Mouse (Mus musculus) adrenal gland, postnatal 4 days (tissue): ENCODE results near the gene Ahcyl1. TPM values are rescaled to one million over a fixed set of nuclear protein-coding genes. Genes with fewer than 3 reads are reported as not detected.

ENCODE experiments used
- DNase-seq, 2 experiments: peaks; one replicate each; pipeline ENCODE4 v3.0.0; 2021 to 2022; ENCODE audit warnings: low spot score in 2 of 2, mixed read lengths in 2 of 2
- total RNA-seq, 2 experiments: library from RNA; stranded (reverse); gene quantifications; 2 replicates each; pipeline ENCODE4 v1.2.3; 2021

The Ahcyl1 gene
- total RNA-seq, 2 experiments from 2014 or later = 171 to 173 TPM

- no peak for DNase-seq
Measured at GRCm38 (mm10) chr3:107706164-107706563, 9.8 kb upstream of the Ahcyl1 start.

GRCm38 (mm10) chr3:107704371-107704705 lies 8.0 kb upstream of the Ahcyl1 start:
- DNase-seq = no peak

- no peak for DNase-seq
Measured at GRCm38 (mm10) chr3:107703675-107704370, 7.5 kb upstream of the Ahcyl1 start.

GRCm38 (mm10) chr3:107701767-107702394 lies 5.5 kb upstream of the Ahcyl1 start:
- no peak for DNase-seq

- DNase-seq = no peak
Measured at GRCm38 (mm10) chr3:107700625-107701024, 4.3 kb upstream of the Ahcyl1 start.

- DNase-seq = no peak
Measured at GRCm38 (mm10) chr3:107696910-107697309, 550 bp upstream of the Ahcyl1 start.

GRCm38 (mm10) chr3:107695219-107695947 lies 977 bp downstream of the Ahcyl1 start:
- DNase-seq = no peak

GRCm38 (mm10) chr3:107694256-107694900 lies 2.0 kb downstream of the Ahcyl1 start:
- no peak for DNase-seq

- DNase-seq = no peak
Measured at GRCm38 (mm10) chr3:107690366-107690765, 6.0 kb downstream of the Ahcyl1 start.

GRCm38 (mm10) chr3:107689245-107689644 lies 7.1 kb downstream of the Ahcyl1 start:
- DNase-seq = no peak

- no peak for DNase-seq
Measured at GRCm38 (mm10) chr3:107688236-107688635, 8.1 kb downstream of the Ahcyl1 start.

GRCm38 (mm10) chr3:107686276-107686977 lies 9.9 kb downstream of the Ahcyl1 start:
- no peak for DNase-seq

- DNase-seq = no peak
Measured at GRCm38 (mm10) chr3:107685652-107686051, 10.7 kb downstream of the Ahcyl1 start.

GRCm38 (mm10) chr3:107683587-107683986 lies 12.8 kb downstream of the Ahcyl1 start:
- no peak for DNase-seq

GRCm38 (mm10) chr3:107680790-107681576 lies 15.4 kb downstream of the Ahcyl1 start:
- no peak for DNase-seq

GRCm38 (mm10) chr3:107671509-107671908 lies 24.9 kb downstream of the Ahcyl1 start:
- DNase-seq = no peak

- no peak for DNase-seq
Measured at GRCm38 (mm10) chr3:107670500-107670899, 25.9 kb downstream of the Ahcyl1 start.

GRCm38 (mm10) chr3:107668786-107669185 lies 27.6 kb downstream of the Ahcyl1 start:
- no peak for DNase-seq

- no peak for DNase-seq
Measured at GRCm38 (mm10) chr3:107667426-107667825, 28.9 kb downstream of the Ahcyl1 start.

GRCm38 (mm10) chr3:107664641-107665040 lies 31.7 kb downstream of the Ahcyl1 start:
- DNase-seq = no peak
